Mouse (Mus musculus): ENCODE data around the gene Srf.

- TF ChIP-seq CTCF (conservative IDR thresholded peaks at IDR 0.05; ENCODE audit: low read length): no peak
- TF ChIP-seq POU5F1 (IDR thresholded peaks at IDR 0.05; ENCODE audit: borderline replicate concordance, low read length): no peak
Measured at GRCm38 (mm10) chr17:46553469-46553868, 2.5 kb downstream of the Srf start.

Data from E14TG2a.4 (cell line).